Mouse (Mus musculus): ENCODE data around the gene Gm17018. TPM values are rescaled to one million over a fixed set of nuclear protein-coding genes. Genes with fewer than 3 reads are reported as not detected.

The Gm17018 gene
- polyA plus RNA-seq (2014; fragmentation: Illumina TruSeq; extraction: RNeasy Lipid Tissue Mini Kit (QIAGEN cat#74804); ENCODE audit: low read depth, low replicate concordance) = 14.5 TPM

GRCm38 (mm10) chr19:45560153-45560890, at the start of gene Gm17018, which contains the start of gene Poll:
TSS of gene Gm17018 (plus strand) at chr19:45560615.
TSS of gene Poll (minus strand) at chr19:45560531.

Other genes with a start within 250 kb of the Gm17018 start
- 15.4 TPM for gene Btrc, start 196.9 kb upstream of the Gm17018 start, polyA plus RNA-seq (2014; fragmentation: Illumina TruSeq; extraction: RNeasy Lipid Tissue Mini Kit (QIAGEN cat#74804); ENCODE audit: low read depth, low replicate concordance)
- gene Poll, start 84 bp upstream of the Gm17018 start, polyA plus RNA-seq (2014; fragmentation: Illumina TruSeq; extraction: RNeasy Lipid Tissue Mini Kit (QIAGEN cat#74804); ENCODE audit: low read depth, low replicate concordance) = 12.3 TPM
- 28.8 TPM for gene Fbxw4, start 99.7 kb downstream of the Gm17018 start, polyA plus RNA-seq (2014; fragmentation: Illumina TruSeq; extraction: RNeasy Lipid Tissue Mini Kit (QIAGEN cat#74804); ENCODE audit: low read depth, low replicate concordance)
- not detected for gene Fgf8, start 182.3 kb downstream of the Gm17018 start, polyA plus RNA-seq (2014; fragmentation: Illumina TruSeq; extraction: RNeasy Lipid Tissue Mini Kit (QIAGEN cat#74804); ENCODE audit: low read depth, low replicate concordance)
- gene Npm3, start 189.0 kb downstream of the Gm17018 start, polyA plus RNA-seq (2014; fragmentation: Illumina TruSeq; extraction: RNeasy Lipid Tissue Mini Kit (QIAGEN cat#74804); ENCODE audit: low read depth, low replicate concordance) = 35.8 TPM
- gene Mgea5, start 223.2 kb downstream of the Gm17018 start, polyA plus RNA-seq (2014; fragmentation: Illumina TruSeq; extraction: RNeasy Lipid Tissue Mini Kit (QIAGEN cat#74804); ENCODE audit: low read depth, low replicate concordance) = 82.5 TPM

All from heart, adult 10 weeks (tissue).